Mouse (Mus musculus): ENCODE results near the gene Fam221a.
A peak's percentile ranks its signal among the peaks of the same experiment; 100 is the strongest.
"Not testable (repeated sequence)": the region's sequence is repeated elsewhere in the genome, so short reads cannot be mapped to it uniquely, and the experiment has no call there.

The Fam221a gene

DNA sequence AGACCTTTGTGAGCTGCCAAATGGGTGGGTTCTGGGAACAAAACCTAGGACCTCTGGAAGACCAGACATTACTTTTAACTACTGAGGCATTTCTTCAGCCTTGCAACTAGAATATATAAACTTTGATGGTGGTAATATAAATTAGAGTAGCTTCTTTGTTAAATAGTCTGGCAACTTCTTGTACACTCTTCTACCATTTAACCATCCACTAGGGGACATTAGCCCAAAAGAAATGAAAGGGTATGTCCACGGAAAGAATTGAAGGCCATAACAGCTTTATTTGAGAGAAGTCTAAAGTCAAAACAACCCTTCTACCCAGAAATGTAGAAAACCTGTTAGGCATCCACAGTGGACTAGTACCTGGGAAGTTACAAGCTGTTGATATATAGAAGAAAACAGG lies 26.7 kb downstream of the Fam221a start:
- no peak for DNase-seq

DNA sequence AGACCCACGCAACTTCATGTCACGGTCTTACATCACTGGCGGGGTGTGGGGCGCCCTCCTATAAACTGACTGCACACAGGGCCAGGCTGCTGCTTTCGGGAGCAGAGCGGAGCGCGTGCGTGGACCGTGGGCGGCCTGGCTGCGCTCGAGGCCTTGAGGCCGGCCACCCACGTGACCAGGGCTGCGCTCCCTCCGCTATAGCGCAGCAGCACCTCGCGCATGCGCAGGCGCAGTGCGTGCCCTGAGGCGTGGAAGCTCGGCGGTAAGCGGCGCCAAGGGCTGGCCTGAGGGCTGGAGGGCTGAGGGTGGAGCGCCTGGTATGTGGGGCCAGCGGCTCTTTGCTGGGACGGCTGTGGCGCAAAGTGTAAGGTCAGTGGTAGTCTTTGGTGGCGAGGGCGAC lies 27.8 kb downstream of the Fam221a start, which contains the start of gene Stk31:
Stk31 (plus strand) TSS at position 289 of the 400 bp plus-strand sequence.
- DNase-seq, result peak; percentile 21

DNA sequence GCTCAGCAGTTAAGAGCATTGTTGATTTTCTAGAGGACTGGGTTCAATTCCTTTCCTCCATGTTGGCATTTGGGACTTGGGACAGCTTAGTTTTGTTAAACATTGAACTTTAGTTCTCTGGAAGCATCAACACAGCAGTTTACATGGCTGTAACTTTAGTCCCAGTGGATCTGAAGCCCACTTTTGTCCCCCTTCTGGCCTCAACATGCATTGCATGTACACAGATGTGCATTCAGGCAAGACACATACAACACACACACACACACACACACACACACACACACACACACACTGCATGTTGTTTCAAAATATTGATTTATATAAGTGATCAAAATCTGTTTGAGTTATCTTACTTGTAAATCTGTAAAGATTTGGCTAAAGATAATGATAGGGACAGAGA lies 29.9 kb downstream of the Fam221a start:
- DNase-seq, result peak; percentile 16

DNA sequence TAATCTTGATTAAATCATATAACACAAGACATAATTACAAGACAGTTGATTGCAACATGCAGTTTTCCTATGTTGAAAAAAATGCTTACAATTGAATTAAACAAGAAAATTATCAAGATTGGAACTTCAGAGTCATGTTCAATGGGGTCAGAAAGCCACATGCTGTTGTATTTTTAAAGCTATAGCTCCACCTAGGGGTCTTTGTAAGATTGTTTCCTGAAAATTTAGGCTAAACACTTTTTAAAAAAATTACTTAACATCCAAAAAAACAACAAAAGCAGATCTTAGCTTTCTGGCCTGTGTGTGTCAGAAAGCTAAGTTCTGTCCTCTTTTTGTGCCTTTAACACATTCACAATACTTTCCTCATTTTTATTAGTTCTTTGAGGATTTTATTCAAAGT lies 30.8 kb downstream of the Fam221a start:
- no peak for DNase-seq

DNA sequence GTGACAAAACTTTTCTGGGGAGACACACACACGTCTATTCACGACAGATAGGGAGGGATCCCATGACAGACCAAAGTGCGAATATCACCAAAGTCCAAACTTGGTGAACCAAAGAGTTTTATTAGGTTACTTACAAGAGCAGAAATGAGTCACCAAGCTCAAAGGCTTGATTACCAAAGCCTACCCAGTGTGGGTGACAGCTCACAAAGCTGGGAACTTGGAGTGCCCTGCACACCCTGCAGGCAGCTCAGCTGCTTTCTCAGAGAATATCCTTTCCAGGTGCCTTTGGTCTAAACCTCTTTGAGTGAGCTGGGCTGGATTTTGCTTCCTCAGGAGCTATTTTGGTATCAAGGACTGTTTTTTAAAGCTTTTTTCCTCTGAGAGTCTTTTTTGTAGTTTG lies 43.3 kb downstream of the Fam221a start:
- no peak for DNase-seq

DNA sequence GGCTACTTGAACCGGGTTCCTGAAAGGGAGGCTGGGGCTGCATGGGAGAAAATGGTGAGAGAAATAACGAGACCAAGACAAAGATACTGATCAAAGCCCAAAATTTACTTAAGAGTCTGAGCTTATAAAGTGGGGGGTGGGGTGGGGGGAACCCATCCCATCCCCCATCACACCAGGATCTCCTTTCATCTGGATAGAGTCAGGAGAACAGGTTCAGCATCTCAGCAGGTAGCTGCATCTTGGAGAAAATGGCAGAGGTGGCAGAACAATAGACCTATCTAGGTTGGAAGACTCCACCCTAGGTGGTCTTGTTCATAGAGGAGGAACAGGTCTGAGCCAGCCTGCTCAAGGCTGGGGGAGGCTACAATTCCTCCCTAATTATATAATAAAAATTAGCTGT lies 45.4 kb downstream of the Fam221a start:
- not testable (repeated sequence) for DNase-seq

DNA sequence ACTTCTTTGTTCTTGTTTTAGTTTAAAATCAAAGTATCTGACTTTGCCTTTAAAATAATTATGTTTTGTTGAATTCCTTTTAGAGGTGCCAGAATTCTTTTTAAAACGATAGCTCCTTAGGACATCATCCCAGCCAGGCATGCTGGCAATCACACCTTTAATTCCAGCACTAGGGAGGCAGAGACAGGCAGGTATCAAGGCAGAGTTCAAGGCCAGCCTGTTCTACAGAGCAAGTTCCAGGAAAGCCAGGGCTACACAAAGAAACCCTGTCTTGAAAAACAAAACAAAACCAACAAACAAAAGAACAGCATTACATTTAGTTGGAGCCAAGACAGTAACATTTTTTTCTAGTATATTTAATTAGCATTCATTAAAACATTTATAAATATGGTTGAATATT lies 48.4 kb downstream of the Fam221a start:
- no peak for DNase-seq

DNA sequence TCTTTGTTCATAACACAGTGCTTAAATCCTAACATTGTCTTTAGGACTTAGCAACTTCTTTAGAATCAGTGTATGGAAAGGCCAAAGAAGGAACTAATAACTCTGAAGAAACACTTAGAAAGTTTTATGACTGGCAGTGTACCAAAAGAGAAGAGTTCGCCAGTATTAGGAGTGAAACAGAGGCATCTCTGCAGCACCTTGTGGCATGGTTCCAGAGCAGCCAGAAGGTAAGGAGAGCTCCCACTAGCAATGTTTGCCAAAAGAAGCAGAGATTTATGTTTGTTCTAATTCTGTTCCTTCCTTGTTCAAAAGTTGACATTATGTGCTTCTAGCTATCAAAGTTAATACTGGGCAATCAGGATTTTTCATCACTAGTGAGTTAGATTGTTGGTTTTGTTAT lies 69.8 kb downstream of the Fam221a start:
- DNase-seq, result no peak
